Mouse (Mus musculus) midbrain, embryonic 13.5 days (tissue): ENCODE measurements at regions not wholly inside any gene's neighbourhood (a gene's known extent, or its start where the extent isn't known, plus 50 kb on each side); places are given as distances from the start of the nearest gene placed in this dataset.

Experiments used
- ATAC-seq: fragments of 200-750 bp; cut with Nextera tagmentation; 2 replicates; pipeline ENCODE4 v1.8.0; 2017; ENCODE audit warnings: mild to moderate bottlenecking, moderate TSS enrichment, moderate library complexity
- H3K27ac ChIP-seq: fragments of 300-500 bp; sonication (generic); 2 replicates; pipeline ENCODE4 v1.5.1; 2015; ENCODE audit warnings: inconsistent platforms, mild to moderate bottlenecking, moderate library complexity
- H3K27me3 ChIP-seq: fragments of 300-500 bp; sonication (generic); 2 replicates; pipeline ENCODE4 v1.6.1; 2015; ENCODE audit warnings: mild to moderate bottlenecking, inconsistent platforms
- H3K36me3 ChIP-seq: fragments of 300-500 bp; sonication (generic); 2 replicates; pipeline ENCODE4 v1.6.1; 2015; ENCODE audit warnings: mild to moderate bottlenecking, inconsistent platforms
- H3K4me1 ChIP-seq: fragments of 300-500 bp; sonication (generic); replicated peaks from 2 replicates; pipeline ENCODE4 v1.6.1; 2015; ENCODE audit warnings: inconsistent platforms
- H3K4me2 ChIP-seq: fragments of 300-500 bp; sonication (generic); replicated peaks from 2 replicates; pipeline ENCODE4 v1.6.1; 2015; ENCODE audit warnings: moderate library complexity, mild to moderate bottlenecking, inconsistent platforms
- H3K4me3 ChIP-seq: fragments of 300-500 bp; sonication (generic); replicated peaks from 2 replicates; pipeline ENCODE4 v1.5.1; 2015; ENCODE audit warnings: mild to moderate bottlenecking, inconsistent platforms
- H3K9ac ChIP-seq: fragments of 300-500 bp; sonication (generic); replicated peaks from 2 replicates; pipeline ENCODE4 v1.6.1; 2015; ENCODE audit warnings: mild to moderate bottlenecking, inconsistent platforms
- H3K9me3 ChIP-seq: fragments of 300-500 bp; sonication (generic); 2 replicates; pipeline ENCODE4 v1.6.1; 2016; ENCODE audit warnings: mild to moderate bottlenecking, inconsistent platforms
- WGBS: fragments of 180-500 bp; shearing (Covaris S2); methylation state at CpG from one replicate; pipeline ENCODE4 v1.1.7; 2015; 5-methylcytosine and 5-hydroxymethylcytosine counted together

- Histone ChIP-seq H3K9ac (no peak overlapping the region), H3K27ac (no peak overlapping the region), H3K27me3 (no peaks in the 10 kb centered on the region), H3K36me3 (no peaks in the 10 kb centered on the region), H3K4me3 (no peak overlapping the region), H3K9me3 (no peaks in the 10 kb centered on the region), H3K4me1 (no peaks in the 10 kb centered on the region), H3K4me2 (no peak overlapping the region)
- 63% methylated on average over 2 of the region's 2 CpGs for WGBS
- 0 out of 2 replicates have a peak, but pooled peaks have one; percentile 37 for ATAC-seq
These were observed 288.8 kb upstream of the 4930550L24Rik start for GRCm38 (mm10) chrX:58620403-58620802.
